27 mouse cellular contexts compared by ENCODE assay signal in genomic region chr2:108145694-108146093, GRCm38 (mm10).
"Had no signal": no experiment of that assay in that cellular context is flagged by ENCODE, and none has a peak within 500 bp of the region (broad histone marks: within the 10 kb centered on the region; RNA-seq: fewer than 3 reads in every experiment).

No protein-coding gene starts in this region.

- H3K9ac ChIP-seq: embryonic facial prominence, embryonic 12.5 days; embryonic facial prominence, embryonic 13.5 days; embryonic facial prominence, embryonic 15.5 days; forebrain, embryonic 12.5 days; forebrain, embryonic 13.5 days; forebrain, embryonic 15.5 days; forebrain, postnatal 0 days had no signal

- H3K27me3 ChIP-seq: embryonic facial prominence, embryonic 12.5 days; embryonic facial prominence, embryonic 13.5 days; embryonic facial prominence, embryonic 15.5 days; forebrain, embryonic 12.5 days; forebrain, embryonic 13.5 days; forebrain, embryonic 15.5 days had no signal

- ATAC-seq: forebrain, embryonic 13.5 days; forebrain, embryonic 14.5 days; forebrain, embryonic 15.5 days; forebrain, embryonic 16.5 days; forebrain, postnatal 0 days had no signal

- H3K27ac ChIP-seq: embryonic facial prominence, embryonic 10.5 days; embryonic facial prominence, embryonic 12.5 days; embryonic facial prominence, embryonic 13.5 days; embryonic facial prominence, embryonic 15.5 days; forebrain, embryonic 10.5 days; forebrain, embryonic 12.5 days; forebrain, embryonic 13.5 days; forebrain, embryonic 15.5 days; gastrocnemius, adult 2 months; heart, adult 2 months had no signal

- H3K4me2 ChIP-seq: embryonic facial prominence, embryonic 12.5 days; embryonic facial prominence, embryonic 13.5 days; embryonic facial prominence, embryonic 15.5 days; forebrain, embryonic 12.5 days; forebrain, embryonic 13.5 days; forebrain, embryonic 15.5 days had no signal

- H3K9me3 ChIP-seq: embryonic facial prominence, embryonic 10.5 days; embryonic facial prominence, embryonic 12.5 days; embryonic facial prominence, embryonic 13.5 days; embryonic facial prominence, embryonic 15.5 days; forebrain, embryonic 10.5 days; forebrain, embryonic 12.5 days; forebrain, embryonic 13.5 days; forebrain, embryonic 15.5 days had no signal

- H3K4me1 ChIP-seq: embryonic facial prominence, embryonic 12.5 days; forebrain, embryonic 12.5 days; forebrain, embryonic 13.5 days; forebrain, embryonic 15.5 days had no signal

- DNase-seq: cerebellum, adult 9-10 months; cerebellum, adult 9-11 months; cerebellum, postnatal 10 days; cerebellum, postnatal 14 days; cerebellum, postnatal 25 days; cerebellum, postnatal 36 days; embryo, embryonic 11 days; forebrain, postnatal 0 days; gastrocnemius, adult 2 months; gastrocnemius, postnatal 10 days; gastrocnemius, postnatal 14 days; gastrocnemius, postnatal 25 days; gastrocnemius, postnatal 36 days; heart, adult 11 months; heart, adult 18-20 months; heart, adult 2 months had no signal

- H3K4me3 ChIP-seq: embryonic facial prominence, embryonic 10.5 days; embryonic facial prominence, embryonic 12.5 days; embryonic facial prominence, embryonic 13.5 days; embryonic facial prominence, embryonic 15.5 days; erythroblast, embryonic 14.5 days; forebrain, embryonic 10.5 days; forebrain, embryonic 12.5 days; forebrain, embryonic 13.5 days; forebrain, embryonic 15.5 days; gastrocnemius, adult 2 months; heart, adult 2 months had no signal

- H3K36me3 ChIP-seq: embryonic facial prominence, embryonic 10.5 days; embryonic facial prominence, embryonic 12.5 days; embryonic facial prominence, embryonic 13.5 days; embryonic facial prominence, embryonic 15.5 days; forebrain, embryonic 10.5 days; forebrain, embryonic 12.5 days; forebrain, embryonic 15.5 days had no signal
